Mouse (Mus musculus) heart, embryonic 14.5 days (tissue): Measurements from ENCODE around the gene 4430402I18Rik. TPM values are rescaled to one million over a fixed set of nuclear protein-coding genes. Genes with fewer than 3 reads are reported as not detected.

Experiments used
- ATAC-seq: fragments of 200-750 bp; cut with Nextera tagmentation; 2 replicates; pipeline ENCODE4 v1.8.0; 2017; ENCODE audit warnings: low read depth, moderate TSS enrichment; ENCODE audit not compliant: insufficient number of reproducible peaks, insufficient read depth, low FRiP score
- H3K27ac ChIP-seq, 2 experiments: fragments of 200-500 bp in 1 of 2; fragments of 300-500 bp in 1 of 2; sonication (generic) in 1 of 2; replicated peaks in 1 of 2; 2 replicates each; pipeline ENCODE4 v1.5.1; 2012 to 2014; ENCODE audit warnings: low read depth in 2 of 2, low read length in 2 of 2, control low read depth in 1 of 2, mild to moderate bottlenecking in 1 of 2, mixed read lengths in 1 of 2; ENCODE audit not compliant: control insufficient read depth in 1 of 2, insufficient read depth in 1 of 2
- H3K27me3 ChIP-seq: fragments of 300-500 bp; sonication (generic); 2 replicates; pipeline ENCODE4 v1.6.1; 2014; ENCODE audit warnings: mild to moderate bottlenecking, low read length, control low read depth; ENCODE audit not compliant: control insufficient read depth, insufficient read depth
- H3K36me3 ChIP-seq: fragments of 300-500 bp; sonication (generic); 2 replicates; pipeline ENCODE4 v1.6.1; 2014; ENCODE audit warnings: mild to moderate bottlenecking, control low read depth, low read length, mixed read lengths; ENCODE audit not compliant: control insufficient read depth, insufficient read depth
- H3K4me1 ChIP-seq, 2 experiments: fragments of 200-500 bp in 1 of 2; fragments of 300-500 bp in 1 of 2; sonication (generic) in 1 of 2; 2 replicates each; pipeline ENCODE4 v1.6.1; 2012 to 2014; ENCODE audit warnings: low read length in 2 of 2, control low read depth in 1 of 2, mixed read lengths in 1 of 2; ENCODE audit not compliant: control insufficient read depth in 2 of 2, insufficient read depth in 2 of 2
- H3K4me2 ChIP-seq: fragments of 300-500 bp; sonication (generic); 2 replicates; pipeline ENCODE4 v1.6.1; 2014; ENCODE audit warnings: mild to moderate bottlenecking, low read length
- H3K4me3 ChIP-seq, 2 experiments: fragments of 200-500 bp in 1 of 2; fragments of 300-500 bp in 1 of 2; sonication (generic) in 1 of 2; 2 replicates each; pipeline ENCODE4 v1.5.1; 2012 to 2014; ENCODE audit warnings: low read length in 2 of 2, mild to moderate bottlenecking in 2 of 2, control low read depth in 1 of 2, low read depth in 1 of 2, moderate library complexity in 1 of 2; ENCODE audit not compliant: control insufficient read depth in 1 of 2, insufficient read depth in 1 of 2
- H3K9ac ChIP-seq: fragments of 300-500 bp; sonication (generic); 2 replicates; pipeline ENCODE4 v1.6.1; 2014; ENCODE audit warnings: mild to moderate bottlenecking, low read length
- H3K9me3 ChIP-seq: fragments of 300-500 bp; sonication (generic); 2 replicates; pipeline ENCODE4 v1.6.1; 2016; ENCODE audit warnings: low read length, control low read depth; ENCODE audit not compliant: control insufficient read depth
- WGBS: fragments of 180-500 bp; shearing (Covaris S2); extraction: QIAGEN DNeasy Blood & Tissue Kit; methylation state at CpG from one replicate; pipeline ENCODE4 v1.1.7; 2014; 5-methylcytosine and 5-hydroxymethylcytosine counted together
- polyA plus RNA-seq: library from polyadenylated mRNA; unstranded; fragments of >200 nt; fragmentation: Nextera tagmentation; extraction: Ambion mirVana; gene quantifications from 2 replicates; pipeline ENCODE4 v1.2.1, GENCODE M21; 2014

The 4430402I18Rik gene
- polyA plus RNA-seq, 1 experiment from 2014 or later = 8.2 TPM

GRCm38 (mm10) chr19:28902111-28902510, 65.5 kb downstream of the 4430402I18Rik start:
- no peak for ATAC-seq
- no peaks in the 10 kb centered on the region for H3K9me3 ChIP-seq
- no peak overlapping the region for H3K4me3 ChIP-seq
- no peak overlapping the region for H3K27ac ChIP-seq
- H3K4me1 ChIP-seq = peaks cover 3 to 5% of the 10 kb centered on the region in 2 experiments; a peak in 2 of 4 replicates
- 73% methylated on average over 2 of the region's 2 CpGs for WGBS
- H3K4me2 ChIP-seq = no peak overlapping the region
- H3K36me3 ChIP-seq = no peaks in the 10 kb centered on the region
- H3K27me3 ChIP-seq = no peaks in the 10 kb centered on the region
- H3K9ac ChIP-seq = no peak overlapping the region

GRCm38 (mm10) chr19:28900771-28901170, 66.8 kb downstream of the 4430402I18Rik start:
- H3K9ac ChIP-seq = no peak overlapping the region
- H3K4me1 ChIP-seq = peaks cover 3 to 5% of the 10 kb centered on the region in 2 experiments; a peak in 2 of 4 replicates
- H3K36me3 ChIP-seq = no peaks in the 10 kb centered on the region
- no peak overlapping the region for H3K4me3 ChIP-seq
- no peak overlapping the region for H3K4me2 ChIP-seq
- WGBS = 96% methylated on average over 2 of the region's 2 CpGs
- no peak for ATAC-seq
- no peaks in the 10 kb centered on the region for H3K9me3 ChIP-seq
- H3K27me3 ChIP-seq = no peaks in the 10 kb centered on the region
- no peak overlapping the region for H3K27ac ChIP-seq

DNA sequence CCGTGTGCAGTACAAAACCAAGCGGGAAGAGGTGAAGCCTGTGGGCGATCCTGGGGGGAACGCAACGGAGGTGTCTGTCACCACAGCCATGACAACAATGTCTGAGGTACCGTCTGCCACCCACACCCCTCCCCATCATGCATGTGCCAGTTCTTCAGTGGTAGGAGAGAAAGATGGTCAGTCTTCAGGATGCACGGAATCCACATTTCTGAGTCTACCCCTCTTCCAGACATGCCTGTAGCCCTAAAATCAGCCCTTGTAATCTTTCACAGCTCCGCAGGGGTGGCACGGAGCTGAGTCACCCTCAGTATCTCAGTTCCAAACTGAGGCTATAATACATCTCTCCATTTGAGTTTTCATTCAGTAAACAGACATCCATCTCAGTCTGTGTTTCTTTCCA, 70.1 kb downstream of the 4430402I18Rik start:
- H3K9ac ChIP-seq = no peak overlapping the region
- H3K4me2 ChIP-seq = no peak overlapping the region
- no peak overlapping the region for H3K27ac ChIP-seq
- H3K27me3 ChIP-seq = no peaks in the 10 kb centered on the region
- H3K36me3 ChIP-seq = no peaks in the 10 kb centered on the region
- 71% methylated on average over 9 of the region's 9 CpGs for WGBS
- no peak overlapping the region for H3K4me3 ChIP-seq
- ATAC-seq = no peak
- H3K4me1 ChIP-seq = no peaks in the 10 kb centered on the region
- no peaks in the 10 kb centered on the region for H3K9me3 ChIP-seq

GRCm38 (mm10) chr19:28896639-28897038, 71.0 kb downstream of the 4430402I18Rik start:
- Histone ChIP-seq H3K4me3 (no peak overlapping the region), H3K4me1 (no peaks in the 10 kb centered on the region), H3K4me2 (no peak overlapping the region), H3K27ac (no peak overlapping the region), H3K27me3 (no peaks in the 10 kb centered on the region), H3K9ac (no peak overlapping the region), H3K36me3 (no peaks in the 10 kb centered on the region), H3K9me3 (no peaks in the 10 kb centered on the region)
- 74% methylated on average over 1 of the region's 1 CpGs for WGBS
- no peak for ATAC-seq

DNA sequence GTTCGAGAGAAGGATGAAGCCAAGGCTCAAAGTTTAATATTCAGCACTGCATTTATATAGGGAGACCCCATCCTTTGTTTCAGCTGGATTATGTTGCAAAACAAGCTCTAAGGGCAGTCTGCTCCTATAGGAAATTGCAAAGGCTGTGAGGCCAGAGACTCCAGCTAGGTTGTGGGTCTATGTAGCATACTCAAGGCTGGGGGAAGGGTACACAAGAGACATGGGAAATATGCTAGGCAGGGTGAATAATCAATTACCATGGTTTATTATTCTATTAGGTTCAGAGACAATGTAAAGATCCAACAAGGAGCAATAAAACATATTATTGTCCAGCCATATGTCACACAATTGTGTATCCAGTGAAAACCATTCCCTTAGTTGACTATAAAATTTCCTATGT, 75.7 kb downstream of the 4430402I18Rik start:
- H3K9me3 ChIP-seq = no peaks in the 10 kb centered on the region
- no peak for ATAC-seq
- H3K9ac ChIP-seq = no peak overlapping the region
- 97% methylated on average over 1 of the region's 1 CpGs for WGBS
- H3K36me3 ChIP-seq = no peaks in the 10 kb centered on the region
- peaks cover 3 to 9% of the 10 kb centered on the region in 2 experiments; a peak in 3 of 4 replicates for H3K4me1 ChIP-seq
- no peak overlapping the region for H3K4me2 ChIP-seq
- no peak overlapping the region for H3K4me3 ChIP-seq
- H3K27ac ChIP-seq = no peak overlapping the region
- H3K27me3 ChIP-seq = no peaks in the 10 kb centered on the region

- Histone ChIP-seq H3K36me3 (no peaks in the 10 kb centered on the region), H3K4me1 (peaks cover 3 to 9% of the 10 kb centered on the region in 2 experiments; a peak in 3 of 4 replicates), H3K9ac (no peak overlapping the region), H3K4me3 (no peak overlapping the region), H3K27me3 (no peaks in the 10 kb centered on the region), H3K4me2 (no peak overlapping the region), H3K27ac (no peak overlapping the region), H3K9me3 (no peaks in the 10 kb centered on the region)
- WGBS = 26% methylated on average over 5 of the region's 5 CpGs
- no peak for ATAC-seq
These were observed 76.4 kb downstream of the 4430402I18Rik start for GRCm38 (mm10) chr19:28891238-28891637.

DNA sequence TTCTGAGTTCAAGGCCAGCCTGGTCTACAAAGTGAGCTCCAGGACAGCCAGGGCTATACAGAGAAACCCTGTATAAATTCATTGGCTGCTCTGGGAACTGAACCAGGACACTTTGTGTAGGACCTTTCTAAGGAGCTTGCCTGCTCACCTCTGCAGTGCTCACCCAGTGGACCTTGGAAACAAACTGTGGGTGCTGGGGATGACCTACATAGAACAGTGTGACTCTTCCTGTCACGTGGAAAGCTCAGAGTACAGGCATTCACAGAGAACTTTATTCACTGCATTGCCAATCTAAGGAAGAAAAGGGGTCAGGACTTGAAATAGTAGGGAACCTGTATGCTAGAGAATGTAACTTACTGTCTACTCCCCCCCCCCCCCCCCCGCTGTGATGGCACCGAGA, 78.3 kb downstream of the 4430402I18Rik start:
- no peaks in the 10 kb centered on the region for H3K9me3 ChIP-seq
- H3K9ac ChIP-seq = no peak overlapping the region
- ATAC-seq = no peak
- no peak overlapping the region for H3K4me2 ChIP-seq
- no peaks in the 10 kb centered on the region for H3K27me3 ChIP-seq
- 70% methylated on average over 3 of the region's 3 CpGs for WGBS
- H3K36me3 ChIP-seq = no peaks in the 10 kb centered on the region
- no peak overlapping the region for H3K4me3 ChIP-seq
- peaks cover 3 to 9% of the 10 kb centered on the region in 2 experiments; a peak in 3 of 4 replicates for H3K4me1 ChIP-seq
- H3K27ac ChIP-seq = no peak overlapping the region

- Histone ChIP-seq H3K4me2 (no peak overlapping the region), H3K9me3 (no peaks in the 10 kb centered on the region), H3K4me1 (peaks cover 4 to 9% of the 10 kb centered on the region in 2 experiments; a peak in 3 of 4 replicates), H3K27me3 (no peaks in the 10 kb centered on the region), H3K9ac (no peak overlapping the region), H3K27ac (no peak overlapping the region), H3K4me3 (no peak overlapping the region), H3K36me3 (no peaks in the 10 kb centered on the region)
- ATAC-seq = no peak
- 21% methylated on average over 1 of the region's 1 CpGs for WGBS
These were observed 79.1 kb downstream of the 4430402I18Rik start for GRCm38 (mm10) chr19:28888496-28888895.
